Mouse (Mus musculus) liver, embryonic 14 days (tissue): ENCODE measurements around the gene Cdkn1c. TPM values are rescaled to one million over a fixed set of nuclear protein-coding genes. Genes with fewer than 3 reads are reported as not detected.

Source experiments
- polyA plus RNA-seq: library from polyadenylated mRNA; depleted of rRNA; stranded (reverse); fragments of >200 nt; gene quantifications from 2 replicates; pipeline ENCODE4 v1.2.3, GENCODE M21; 2012; rRNA removed

Gene Cdkn1c
- 68.9 and 92.8 TPM in 2 replicates for polyA plus RNA-seq

DNA sequence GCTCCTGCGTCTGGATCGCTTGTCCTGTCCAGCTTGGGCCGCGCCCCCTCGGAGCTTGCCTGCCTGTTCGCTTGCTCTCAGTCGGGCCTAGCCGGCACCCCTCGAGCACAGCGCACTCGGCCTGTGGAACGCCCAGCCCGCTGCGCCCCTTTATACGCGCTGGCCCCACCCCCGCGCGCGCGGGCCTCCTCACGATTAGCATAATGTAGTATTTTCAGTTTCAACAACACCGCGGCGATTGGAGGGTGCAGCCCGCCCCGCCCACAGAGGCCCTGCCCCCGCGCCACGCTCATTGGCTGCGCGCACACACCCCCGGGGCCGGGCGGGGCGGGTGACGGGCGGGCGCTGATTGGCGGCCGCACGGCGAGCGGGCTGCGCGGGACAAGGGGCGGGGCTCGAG, at the start of gene Cdkn1c:
Gene Cdkn1c (minus strand): TSS at position 177 of the 400 bp plus-strand sequence.

DNA sequence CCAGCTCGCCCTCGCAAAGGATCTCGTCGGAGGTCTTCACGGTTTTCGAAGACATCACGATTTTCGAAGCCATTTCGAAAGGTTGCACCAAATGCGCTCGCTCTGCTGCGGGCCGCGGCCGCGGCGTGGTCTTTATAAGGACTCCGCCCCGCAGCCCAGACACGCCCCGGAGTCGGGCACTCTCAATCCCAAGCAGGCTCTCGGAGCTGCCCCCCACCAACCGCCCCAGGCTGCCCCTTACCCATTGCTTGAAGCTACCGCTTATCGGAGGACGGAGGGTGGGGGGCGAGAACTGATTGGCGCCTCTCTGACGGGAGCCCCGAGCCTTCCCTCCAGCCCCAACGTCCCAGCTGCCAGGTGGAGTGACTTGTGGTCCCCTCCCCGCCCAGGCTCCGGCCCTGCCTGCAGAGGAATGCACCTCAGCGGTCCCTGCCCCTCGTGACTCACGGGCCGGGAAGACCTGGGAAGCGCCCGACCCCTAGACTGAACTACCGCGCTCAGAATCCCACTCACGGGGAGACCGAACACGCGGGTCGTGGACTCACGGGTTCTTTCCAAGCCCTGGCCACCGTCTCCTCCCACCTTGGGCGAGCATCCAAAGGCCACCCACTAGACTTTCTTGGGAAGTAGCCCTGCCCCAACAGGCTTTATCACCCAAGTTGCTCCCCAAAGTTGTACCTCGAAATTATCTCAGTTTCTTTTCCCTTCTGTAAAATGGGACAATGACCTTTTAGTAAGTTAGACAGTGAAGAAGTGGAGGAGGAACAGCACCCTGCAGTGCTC, 41.8 kb upstream of the Cdkn1c start, which contains the start of gene Phlda2:
Gene Phlda2 (minus strand): TSS at position 733 of the 783 bp plus-strand sequence.

DNA sequence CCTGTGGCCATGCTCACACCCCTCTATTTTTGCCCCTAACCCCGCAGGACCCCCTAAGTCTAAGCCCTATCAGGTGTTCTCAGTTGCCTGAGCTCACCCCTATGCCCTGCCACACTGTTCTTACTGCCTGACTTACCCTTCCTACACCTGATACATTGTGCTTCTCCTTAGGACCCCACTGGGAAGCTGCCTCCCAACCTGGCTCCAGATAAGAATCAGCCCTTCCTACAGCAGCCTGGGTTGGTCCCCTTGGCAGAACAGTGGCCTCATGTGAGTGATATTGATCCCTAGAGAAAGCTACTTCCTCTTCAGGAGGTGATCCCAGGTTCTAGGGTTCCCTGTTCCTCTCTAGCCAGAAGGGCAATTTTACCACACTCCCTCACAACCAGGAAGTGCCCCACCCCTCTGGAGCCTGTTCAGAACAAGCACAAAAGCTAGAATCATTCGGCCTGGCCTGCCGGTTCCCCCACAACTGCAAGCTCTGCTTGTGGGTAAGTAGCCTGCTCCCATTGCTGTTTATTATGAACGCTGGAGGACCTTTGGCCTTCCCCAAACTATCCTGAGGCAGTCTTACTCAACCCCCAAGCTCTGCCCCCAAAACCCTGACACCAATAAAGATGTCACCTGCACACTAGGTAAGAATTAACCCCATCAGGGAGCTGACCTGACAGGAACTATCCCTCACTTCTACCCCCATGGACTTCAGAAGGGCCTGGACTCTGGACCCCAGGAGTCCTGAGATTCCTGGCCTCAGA, 12.7 kb upstream of the Cdkn1c start, which contains the start of gene Slc22a18:
Gene Slc22a18 (plus strand): TSS at position 390 of the 755 bp plus-strand sequence.

Other genes with a start within 250 kb of the Cdkn1c start
- gene Slc22a18, start 12.7 kb upstream of the Cdkn1c start, polyA plus RNA-seq: 6.9 and 7.6 TPM in 2 replicates
- 14.9 and 20.6 TPM in 2 replicates for gene Phlda2, start 42.1 kb upstream of the Cdkn1c start, polyA plus RNA-seq
- 56.1 and 62.1 TPM in 2 replicates for gene Nap1l4, start 88.1 kb upstream of the Cdkn1c start, polyA plus RNA-seq
- gene Cars, start 139.0 kb upstream of the Cdkn1c start, polyA plus RNA-seq: 36.8 and 43.1 TPM in 2 replicates
- gene Tnfrsf26, start 167.7 kb upstream of the Cdkn1c start, polyA plus RNA-seq: 0.27 and 0.39 TPM in 2 replicates
- 0.60 and 0.70 TPM in 2 replicates for gene Tnfrsf22, start 188.6 kb upstream of the Cdkn1c start, polyA plus RNA-seq
- gene Tnfrsf23, start 224.8 kb upstream of the Cdkn1c start, polyA plus RNA-seq: 0.25 and 0.29 TPM in 2 replicates